Mouse (Mus musculus) thymus, adult 2 months (tissue): ENCODE results near the gene Hecw2. TPM values are rescaled to one million over a fixed set of nuclear protein-coding genes. Genes with fewer than 3 reads are reported as not detected.

Experiments used
- DNase-seq: peaks from one replicate; pipeline ENCODE4 v3.0.0; 2021
- H3K27ac ChIP-seq: fragments of 200-500 bp; 2 replicates; pipeline ENCODE4 v1.5.1; 2012; ENCODE audit warnings: low read length, control low read depth; ENCODE audit not compliant: control insufficient read depth, insufficient read depth
- H3K27me3 ChIP-seq: fragments of 200-500 bp; 2 replicates; pipeline ENCODE4 v1.6.1; 2012; ENCODE audit warnings: mild to moderate bottlenecking, low read length, moderate library complexity, mixed read lengths; ENCODE audit not compliant: control insufficient read depth, insufficient read depth
- H3K36me3 ChIP-seq: fragments of 200-500 bp; 2 replicates; pipeline ENCODE4 v1.6.1; 2012; ENCODE audit warnings: mild to moderate bottlenecking, low read length, moderate library complexity; ENCODE audit not compliant: control insufficient read depth, insufficient read depth
- H3K4me1 ChIP-seq: fragments of 200-500 bp; replicated peaks from 2 replicates; pipeline ENCODE4 v1.6.1; 2012; ENCODE audit warnings: low read length; ENCODE audit not compliant: control insufficient read depth, insufficient read depth
- H3K4me3 ChIP-seq: fragments of 200-500 bp; 2 replicates; pipeline ENCODE4 v1.5.1; 2012; ENCODE audit warnings: mild to moderate bottlenecking, low read length, control low read depth, moderate library complexity; ENCODE audit not compliant: control insufficient read depth, insufficient read depth
- CTCF ChIP-seq: fragments of 200-500 bp; IDR thresholded peaks from 2 replicates; pipeline ENCODE4 v1.5.1; 2012; ENCODE audit warnings: mild to moderate bottlenecking, control low read depth, low read length, moderate library complexity, borderline replicate concordance; ENCODE audit not compliant: control insufficient read depth, poor library complexity, insufficient read depth; ENCODE audit errors: extremely low read depth
- POLR2A ChIP-seq: fragments of 200-500 bp; IDR thresholded peaks from 2 replicates; pipeline ENCODE4 v1.6.1; 2012; ENCODE audit warnings: mild to moderate bottlenecking, low read length, control low read depth, moderate library complexity; ENCODE audit not compliant: control insufficient read depth, poor library complexity, insufficient read depth; ENCODE audit errors: extremely low read depth
- WGBS: fragments of 180-500 bp; shearing (Covaris S2); methylation state at CpG from one replicate; pipeline ENCODE4 v1.1.7; 2018; 5-methylcytosine and 5-hydroxymethylcytosine counted together
- polyA plus RNA-seq: library from polyadenylated mRNA; depleted of rRNA; stranded (reverse); fragments of >200 nt; gene quantifications from 2 replicates; pipeline ENCODE4 v1.2.3, GENCODE M21; 2012

The Hecw2 gene
- polyA plus RNA-seq, 1 experiment = 0.55 TPM

DNA sequence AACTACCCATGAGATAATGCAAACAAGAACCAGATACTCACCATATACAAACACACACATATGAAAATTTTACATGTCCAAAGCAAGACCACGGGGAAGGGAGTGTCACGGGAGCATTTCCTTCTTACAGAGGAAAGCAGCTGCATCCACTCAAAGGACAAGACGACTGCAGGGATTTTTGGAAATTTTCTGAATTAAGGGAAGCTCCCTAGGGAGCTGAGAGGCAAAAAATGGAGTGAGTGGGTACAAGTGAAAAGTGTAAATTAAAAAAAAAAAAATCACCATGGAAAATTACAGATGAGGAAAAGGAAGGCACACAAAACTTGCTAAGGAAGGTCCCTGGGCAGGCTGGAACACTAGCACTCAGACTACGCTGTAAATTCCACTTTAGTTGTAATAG lies 353.9 kb downstream of the Hecw2 start:
- no peak for TF ChIP-seq CTCF
- no peak for TF ChIP-seq POLR2A
- no peak overlapping the region for H3K27ac ChIP-seq
- H3K4me3 ChIP-seq = no peak overlapping the region
- no peak for DNase-seq
- no peaks in the 10 kb centered on the region for H3K27me3 ChIP-seq
- WGBS = 91% methylated on average over 4 of the region's 4 CpGs
- no peaks in the 10 kb centered on the region for H3K36me3 ChIP-seq
- H3K4me1 ChIP-seq = peaks cover 7% of the 10 kb centered on the region

DNA sequence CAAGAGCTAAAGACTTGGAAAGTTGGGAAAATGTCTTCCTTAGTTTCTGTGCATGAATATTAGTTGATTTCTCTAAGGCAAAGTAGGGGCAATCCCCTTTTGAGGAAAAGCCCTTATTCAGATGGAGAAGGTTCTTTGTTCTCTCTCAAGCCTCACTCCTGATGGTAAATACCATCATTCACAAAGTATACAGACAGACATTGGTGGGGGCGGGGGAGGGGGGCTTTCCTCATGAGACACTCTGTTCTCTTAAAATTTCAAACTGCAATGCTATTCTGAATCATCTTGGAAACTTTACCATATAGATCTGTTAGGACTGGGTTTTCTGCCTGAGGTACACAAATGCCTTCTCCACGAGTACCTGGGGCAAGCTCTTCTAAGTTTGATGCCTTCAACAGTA lies 355.6 kb downstream of the Hecw2 start:
- no peak for DNase-seq
- Histone ChIP-seq H3K27me3 (no peaks in the 10 kb centered on the region), H3K27ac (no peak overlapping the region), H3K4me1 (peaks cover 2% of the 10 kb centered on the region; the same call in 1 of the 2 replicates), H3K36me3 (no peaks in the 10 kb centered on the region), H3K4me3 (no peak overlapping the region)
- WGBS = 92% methylated on average over 2 of the region's 2 CpGs
- TF ChIP-seq POLR2A = no peak
- no peak for TF ChIP-seq CTCF

DNA sequence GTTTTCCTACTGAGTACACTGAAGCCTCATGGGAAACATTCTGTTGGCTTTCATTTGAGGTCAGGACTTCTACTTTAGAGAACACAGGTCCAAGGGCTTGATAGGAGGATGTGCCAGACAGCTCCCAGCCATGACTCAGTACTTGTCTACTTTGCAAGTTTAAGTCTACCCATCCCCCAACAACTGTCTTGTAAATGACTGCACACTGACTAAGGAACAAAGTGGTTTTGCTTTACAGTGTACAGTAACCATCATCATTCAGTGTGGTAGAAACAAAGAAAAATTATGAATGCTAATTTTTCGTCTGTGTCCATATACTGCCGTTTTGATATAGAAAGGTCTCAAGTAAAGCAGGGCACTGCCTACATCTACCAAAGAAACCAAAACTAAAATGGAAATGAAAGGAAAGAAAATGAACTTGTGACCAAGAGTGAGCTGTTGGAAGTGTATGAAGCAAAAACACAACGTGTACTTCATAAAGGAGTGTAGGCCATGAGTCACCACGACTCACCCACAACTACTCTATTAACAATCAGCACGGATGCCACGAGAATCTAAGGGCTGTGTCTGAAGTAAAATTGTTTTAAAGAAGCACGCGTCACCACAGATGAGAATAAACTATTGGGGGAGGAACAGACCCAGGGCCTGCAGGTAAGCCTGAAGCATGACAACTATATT lies 356.6 kb downstream of the Hecw2 start:
- no peak overlapping the region for H3K27ac ChIP-seq
- no peaks in the 10 kb centered on the region for H3K36me3 ChIP-seq
- DNase-seq = no peak
- no peak overlapping the region for H3K4me3 ChIP-seq
- no peak for TF ChIP-seq POLR2A
- TF ChIP-seq CTCF = no peak
- WGBS = 52% methylated on average over 8 of the region's 8 CpGs
- H3K4me1 ChIP-seq = peaks cover 2% of the 10 kb centered on the region; the same call in 1 of the 2 replicates
- H3K27me3 ChIP-seq = no peaks in the 10 kb centered on the region

DNA sequence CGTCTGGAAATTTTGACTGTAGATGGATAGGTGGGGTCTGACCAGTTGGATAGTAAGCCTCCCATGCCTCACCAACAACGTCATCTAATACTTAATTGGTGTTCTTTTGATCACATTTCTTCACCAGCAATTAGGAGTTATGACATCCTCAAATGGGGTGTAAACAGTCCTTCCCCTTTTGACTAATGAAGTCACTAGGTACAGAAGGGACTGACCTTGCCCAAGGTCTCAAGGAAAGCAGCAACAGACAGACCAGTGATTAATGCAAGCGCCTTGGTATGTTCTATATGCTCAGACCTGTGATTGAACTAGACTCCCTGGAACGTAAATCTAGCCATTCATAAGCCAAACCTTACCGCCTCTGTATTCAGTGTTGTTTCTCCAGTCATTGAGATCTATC lies 364.7 kb downstream of the Hecw2 start:
- Histone ChIP-seq H3K27me3 (no peaks in the 10 kb centered on the region), H3K27ac (no peak overlapping the region), H3K4me1 (no peaks in the 10 kb centered on the region), H3K36me3 (no peaks in the 10 kb centered on the region), H3K4me3 (no peak overlapping the region)
- 94% methylated on average over 5 of the region's 5 CpGs for WGBS
- TF ChIP-seq POLR2A (no peak), CTCF (no peak)
- DNase-seq = no peak

DNA sequence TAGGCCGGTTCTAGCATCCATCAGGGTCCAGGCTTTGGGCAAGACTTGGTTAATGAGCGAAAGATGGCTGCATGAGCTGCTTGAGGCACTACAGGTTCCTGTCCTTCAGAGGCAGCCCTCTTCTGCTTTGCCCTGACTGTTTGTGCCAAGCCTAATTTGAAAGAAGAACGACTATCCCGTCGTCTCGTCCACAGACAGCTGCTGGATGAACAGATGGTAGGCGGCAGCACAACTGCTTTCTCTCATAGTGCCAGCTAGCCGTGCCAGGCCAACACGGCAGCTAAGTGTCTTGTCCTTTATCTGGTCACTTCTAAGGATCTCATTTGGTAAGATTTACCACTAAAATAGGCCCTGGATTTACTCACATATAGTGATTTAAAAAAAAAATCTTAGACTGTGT lies 365.9 kb downstream of the Hecw2 start:
- WGBS = 94% methylated on average over 9 of the region's 9 CpGs
- no peak overlapping the region for H3K27ac ChIP-seq
- no peaks in the 10 kb centered on the region for H3K27me3 ChIP-seq
- no peak overlapping the region for H3K4me3 ChIP-seq
- DNase-seq = no peak
- peaks cover 1% of the 10 kb centered on the region for H3K4me1 ChIP-seq
- no peaks in the 10 kb centered on the region for H3K36me3 ChIP-seq
- no peak for TF ChIP-seq POLR2A
- no peak for TF ChIP-seq CTCF

DNA sequence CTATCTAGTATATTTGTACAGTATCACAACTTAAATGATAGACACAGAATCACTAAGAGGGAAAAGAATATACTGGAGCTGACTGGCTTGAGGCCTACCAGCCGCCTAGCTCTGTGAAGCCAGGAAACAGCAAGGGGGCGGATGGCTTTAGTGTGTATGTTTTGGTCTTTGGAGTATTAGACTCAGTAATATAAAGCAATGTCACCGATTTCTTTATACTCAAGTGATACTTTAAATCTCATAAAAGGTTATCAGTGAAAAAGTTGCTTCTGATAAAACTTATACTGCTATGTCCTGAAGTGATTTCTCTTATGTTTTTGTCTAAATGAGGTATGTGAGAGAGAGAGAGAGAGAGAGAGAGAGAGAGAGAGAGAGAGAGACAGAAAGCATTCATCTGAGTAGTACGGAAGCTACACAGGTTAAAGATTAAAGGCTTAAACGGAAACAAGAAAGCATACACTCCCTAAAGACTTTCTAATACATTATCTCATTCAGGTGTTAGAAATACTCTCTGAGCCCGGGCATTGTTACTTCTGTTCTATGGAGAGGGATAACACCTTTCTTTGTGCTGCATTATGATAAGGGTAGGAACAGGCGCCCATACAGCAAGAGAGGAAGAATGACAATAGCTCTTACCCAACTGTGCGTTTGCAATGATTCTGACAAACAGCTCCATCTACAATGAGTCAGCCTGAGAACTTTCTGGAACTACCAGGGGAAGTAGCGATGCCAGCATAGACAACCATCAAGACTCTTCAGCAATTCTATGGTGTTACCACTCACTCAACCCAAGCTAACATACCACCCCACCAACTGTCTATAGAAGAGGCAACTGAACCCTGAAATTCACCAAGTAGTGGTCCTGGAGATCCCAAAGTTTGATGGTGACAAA lies 370.3 kb downstream of the Hecw2 start:
- TF ChIP-seq POLR2A = no peak
- TF ChIP-seq CTCF = no peak
- H3K4me1 ChIP-seq = peaks cover 6% of the 10 kb centered on the region
- DNase-seq = no peak
- H3K27me3 ChIP-seq = no peaks in the 10 kb centered on the region
- H3K27ac ChIP-seq = peak overlapping the region; percentile 49
- no peak overlapping the region for H3K4me3 ChIP-seq
- 84% methylated on average over 9 of the region's 9 CpGs for WGBS
- H3K36me3 ChIP-seq = no peaks in the 10 kb centered on the region
